Mouse (Mus musculus) intestine, postnatal 0 days (tissue): ENCODE data around the gene 6430531B16Rik. TPM values are rescaled to one million over a fixed set of nuclear protein-coding genes. Genes with fewer than 3 reads are reported as not detected.
A peak's percentile ranks its signal among the peaks of the same experiment; 100 is the strongest.

Experiments
- ATAC-seq: fragments of 200-750 bp; cut with Nextera tagmentation; 2 replicates; pipeline ENCODE4 v1.8.0; 2017; ENCODE audit warnings: mild to moderate bottlenecking, moderate TSS enrichment, moderate library complexity
- H3K27ac ChIP-seq: fragments of 300-500 bp; sonication (generic); 2 replicates; pipeline ENCODE4 v1.5.1; 2014; ENCODE audit warnings: mild to moderate bottlenecking, low read depth, low read length, moderate library complexity
- H3K27me3 ChIP-seq: fragments of 300-500 bp; sonication (generic); replicated peaks from 2 replicates; pipeline ENCODE4 v1.6.1; 2014; ENCODE audit warnings: low read length, mixed read lengths; ENCODE audit not compliant: control insufficient read depth, insufficient read depth
- H3K36me3 ChIP-seq: fragments of 300-500 bp; sonication (generic); 2 replicates; pipeline ENCODE4 v1.6.1; 2014; ENCODE audit warnings: mild to moderate bottlenecking, moderate library complexity; ENCODE audit not compliant: control insufficient read depth, insufficient read depth
- H3K4me1 ChIP-seq: fragments of 300-500 bp; sonication (generic); replicated peaks from 2 replicates; pipeline ENCODE4 v1.6.1; 2014; ENCODE audit warnings: antibody characterized with exemption, low read length, mixed read lengths; ENCODE audit not compliant: control insufficient read depth, insufficient read depth
- H3K4me2 ChIP-seq: fragments of 300-500 bp; sonication (generic); replicated peaks from 2 replicates; pipeline ENCODE4 v1.6.1; 2014; ENCODE audit warnings: low read depth, mild to moderate bottlenecking, moderate library complexity
- H3K4me3 ChIP-seq: fragments of 300-500 bp; sonication (generic); 2 replicates; pipeline ENCODE4 v1.5.1; 2014; ENCODE audit warnings: low read depth, low read length
- H3K9ac ChIP-seq: fragments of 300-500 bp; sonication (generic); 2 replicates; pipeline ENCODE4 v1.6.1; 2014; ENCODE audit warnings: mild to moderate bottlenecking, low read depth, low read length
- H3K9me3 ChIP-seq: fragments of 300-500 bp; sonication (generic); 2 replicates; pipeline ENCODE4 v1.6.1; 2016; ENCODE audit warnings: mixed run types; ENCODE audit not compliant: control insufficient read depth
- CTCF ChIP-seq: sonication (generic); IDR thresholded peaks from 2 replicates; pipeline ENCODE4 v1.5.1; 2016; ENCODE audit warnings: low read depth, mild to moderate bottlenecking, control low read depth, antibody characterized with exemption, moderate library complexity
- WGBS: fragments of 180-500 bp; shearing (Covaris S2); extraction: QIAGEN DNeasy Blood & Tissue Kit; methylation state at CpG from one replicate; pipeline ENCODE4 v1.1.7; 2014; 5-methylcytosine and 5-hydroxymethylcytosine counted together
- polyA plus RNA-seq: library from polyadenylated mRNA; unstranded; fragments of >200 nt; fragmentation: Nextera tagmentation; extraction: Ambion mirVana; gene quantifications from 2 replicates; pipeline ENCODE4 v1.2.1, GENCODE M21; 2015

Gene 6430531B16Rik
- polyA plus RNA-seq, 1 experiment from 2014 or later, result 0.16 TPM

- 95% methylated on average over 13 of the region's 13 CpGs for WGBS
- no peaks in the 10 kb centered on the region for H3K9me3 ChIP-seq
- H3K9ac ChIP-seq, result no peak overlapping the region
- ATAC-seq, result no peak
- no peak overlapping the region for H3K27ac ChIP-seq
- no peak for TF ChIP-seq CTCF
- H3K4me1 ChIP-seq, result no peaks in the 10 kb centered on the region
- peaks cover 65% of the 10 kb centered on the region for H3K36me3 ChIP-seq
- no peaks in the 10 kb centered on the region for H3K27me3 ChIP-seq
- H3K4me2 ChIP-seq, result no peak overlapping the region
- H3K4me3 ChIP-seq, result no peak overlapping the region
Observed at GRCm38 (mm10) chr7:139998691-139999350, 20.3 kb upstream of the 6430531B16Rik start.

GRCm38 (mm10) chr7:139994676-139995075 is 16.1 kb upstream of the 6430531B16Rik start:
- 39% methylated on average over 3 of the region's 3 CpGs for WGBS
- ATAC-seq, result no peak
- peak; percentile 82 for TF ChIP-seq CTCF

GRCm38 (mm10) chr7:139994202-139994601 is 15.6 kb upstream of the 6430531B16Rik start:
- Histone ChIP-seq H3K4me3 (no peak overlapping the region), H3K27ac (no peak overlapping the region), H3K4me1 (no peaks in the 10 kb centered on the region), H3K9me3 (no peaks in the 10 kb centered on the region), H3K4me2 (no peak overlapping the region), H3K9ac (no peak overlapping the region), H3K36me3 (peaks cover 34% of the 10 kb centered on the region), H3K27me3 (no peaks in the 10 kb centered on the region)
- 80% methylated on average over 4 of the region's 4 CpGs for WGBS
- no peak for ATAC-seq
- no peak for TF ChIP-seq CTCF

More at GRCm38 (mm10) chr7:139994676-139995075, 16.1 kb upstream of the 6430531B16Rik start:
- Histone ChIP-seq H3K9me3 (no peaks in the 10 kb centered on the region), H3K36me3 (peaks cover 38% of the 10 kb centered on the region), H3K9ac (no peak overlapping the region), H3K27ac (no peak overlapping the region), H3K27me3 (no peaks in the 10 kb centered on the region), H3K4me1 (no peaks in the 10 kb centered on the region), H3K4me2 (no peak overlapping the region), H3K4me3 (no peak overlapping the region)

GRCm38 (mm10) chr7:139993532-139993931 is 15.0 kb upstream of the 6430531B16Rik start:
- no peaks in the 10 kb centered on the region for H3K4me1 ChIP-seq
- WGBS, result 89% methylated on average over 6 of the region's 6 CpGs
- no peak overlapping the region for H3K9ac ChIP-seq
- TF ChIP-seq CTCF, result no peak
- H3K36me3 ChIP-seq, result peaks cover 28% of the 10 kb centered on the region
- H3K4me3 ChIP-seq, result no peak overlapping the region
- H3K4me2 ChIP-seq, result no peak overlapping the region
- no peak overlapping the region for H3K27ac ChIP-seq
- H3K27me3 ChIP-seq, result no peaks in the 10 kb centered on the region
- ATAC-seq, result no peak
- H3K9me3 ChIP-seq, result no peaks in the 10 kb centered on the region

- TF ChIP-seq CTCF, result no peak
- H3K4me3 ChIP-seq, result no peak within 1 kb of the TSS
- no peaks in the 10 kb centered on the region for H3K9me3 ChIP-seq
- peaks cover 17% of the 10 kb centered on the region for H3K36me3 ChIP-seq
- H3K27ac ChIP-seq, result no peak within 1 kb of the TSS
- H3K4me1 ChIP-seq, result no peaks in the 10 kb centered on the region
- no peaks in the 10 kb centered on the region for H3K27me3 ChIP-seq
- 25% methylated on average over 7 of the region's 7 CpGs for WGBS
- no peak within 1 kb of the TSS for H3K9ac ChIP-seq
- no peak within 1 kb of the TSS for H3K4me2 ChIP-seq
- peak; percentile 72; the same call in 1 of the 2 replicates for ATAC-seq
Observed at GRCm38 (mm10) chr7:139992406-139992805, 13.9 kb upstream of the 6430531B16Rik start, which contains the start of gene Adam8. Gene Adam8, minus strand, starts transcription at chr7:139992562.

GRCm38 (mm10) chr7:139990864-139991394 is 12.4 kb upstream of the 6430531B16Rik start:
- H3K27me3 ChIP-seq, result no peaks in the 10 kb centered on the region
- H3K36me3 ChIP-seq, result peaks cover 6% of the 10 kb centered on the region; the same call in 1 of the 2 replicates
- no peaks in the 10 kb centered on the region for H3K9me3 ChIP-seq
- WGBS, result 74% methylated on average over 8 of the region's 8 CpGs
- no peak overlapping the region for H3K27ac ChIP-seq
- no peak for TF ChIP-seq CTCF
- peak; percentile 78 for ATAC-seq
- no peak overlapping the region for H3K4me2 ChIP-seq
- no peaks in the 10 kb centered on the region for H3K4me1 ChIP-seq
- no peak overlapping the region for H3K4me3 ChIP-seq
- H3K9ac ChIP-seq, result no peak overlapping the region
